Mouse (Mus musculus): ENCODE results near the gene Zmat5. TPM values are rescaled to one million over a fixed set of nuclear protein-coding genes. Genes with fewer than 3 reads are reported as not detected.
A peak's percentile ranks its signal among the peaks of the same experiment; 100 is the strongest.

The Zmat5 gene
- polyA plus RNA-seq, 1 experiment from 2014 or later: 104 TPM

GRCm38 (mm10) chr11:4752836-4753235, 48.4 kb downstream of the Zmat5 start:
- H3K27ac ChIP-seq: no peak overlapping the region
- H3K4me1 ChIP-seq (replicated peaks): peaks cover 25% of the 10 kb centered on the region
- no peak overlapping the region for H3K4me3 ChIP-seq
- peaks cover 5% of the 10 kb centered on the region for H3K9me3 ChIP-seq
- WGBS: 64% methylated on average over 10 of the region's 10 CpGs
- no peak for DNase-seq (ENCODE audit: low spot score)
- H3K36me3 ChIP-seq: no peaks in the 10 kb centered on the region
- H3K27me3 ChIP-seq (ENCODE audit: insufficient read depth, poor library complexity, severe bottlenecking): peaks cover 56% of the 10 kb centered on the region

GRCm38 (mm10) chr11:4754036-4754435, 49.6 kb downstream of the Zmat5 start:
- no peaks in the 10 kb centered on the region for H3K36me3 ChIP-seq
- no peak overlapping the region for H3K27ac ChIP-seq
- 89% methylated on average over 3 of the region's 3 CpGs for WGBS
- DNase-seq (ENCODE audit: low spot score): no peak
- peaks cover 5% of the 10 kb centered on the region for H3K9me3 ChIP-seq
- H3K4me1 ChIP-seq (replicated peaks): peaks cover 31% of the 10 kb centered on the region
- H3K27me3 ChIP-seq (ENCODE audit: insufficient read depth, poor library complexity, severe bottlenecking): peaks cover 44% of the 10 kb centered on the region
- H3K4me3 ChIP-seq: no peak overlapping the region

GRCm38 (mm10) chr11:4754867-4755266, 50.4 kb downstream of the Zmat5 start:
- no peaks in the 10 kb centered on the region for H3K36me3 ChIP-seq
- DNase-seq (ENCODE audit: low spot score): no peak
- peaks cover 5% of the 10 kb centered on the region for H3K9me3 ChIP-seq
- WGBS: 78% methylated on average over 11 of the region's 11 CpGs
- no peak overlapping the region for H3K4me3 ChIP-seq
- no peak overlapping the region for H3K27ac ChIP-seq
- peaks cover 31% of the 10 kb centered on the region for H3K4me1 ChIP-seq (replicated peaks)
- peaks cover 36% of the 10 kb centered on the region for H3K27me3 ChIP-seq (ENCODE audit: insufficient read depth, poor library complexity, severe bottlenecking)

DNA sequence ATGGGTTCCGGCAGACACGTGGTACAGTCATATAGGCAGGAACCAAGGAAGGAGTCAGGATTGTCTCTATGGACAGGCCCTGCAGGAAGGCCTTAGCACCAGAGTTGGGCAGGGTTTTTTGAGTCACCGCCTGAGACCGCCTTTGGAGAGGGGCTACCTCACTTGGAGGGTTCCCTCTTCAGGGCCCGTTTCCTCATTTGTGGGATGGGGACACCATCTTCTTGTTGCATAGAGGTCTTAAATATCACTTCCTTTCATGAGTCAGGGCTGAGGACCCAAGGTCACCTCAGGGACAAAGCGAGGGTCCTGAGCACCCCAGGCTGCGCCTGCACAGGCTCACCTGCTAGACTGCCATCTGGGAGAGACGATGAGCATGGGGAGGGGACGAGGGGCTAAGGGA, 52.0 kb downstream of the Zmat5 start:
- H3K4me3 ChIP-seq: no peak overlapping the region
- DNase-seq (ENCODE audit: low spot score): no peak
- WGBS: 85% methylated on average over 9 of the region's 9 CpGs
- peaks cover 34% of the 10 kb centered on the region for H3K4me1 ChIP-seq (replicated peaks)
- peak overlapping the region; percentile 12; the same call in 1 of the 2 replicates for H3K27ac ChIP-seq
- H3K27me3 ChIP-seq (ENCODE audit: insufficient read depth, poor library complexity, severe bottlenecking): peaks cover 38% of the 10 kb centered on the region
- peaks cover 5% of the 10 kb centered on the region for H3K9me3 ChIP-seq
- no peaks in the 10 kb centered on the region for H3K36me3 ChIP-seq

GRCm38 (mm10) chr11:4756984-4757788, 52.7 kb downstream of the Zmat5 start:
- Histone ChIP-seq H3K9me3 (peaks cover 5% of the 10 kb centered on the region), H3K27ac (peak overlapping the region; percentile 12; the same call in 1 of the 2 replicates), H3K4me1 (replicated peaks) (peaks cover 41% of the 10 kb centered on the region), H3K4me3 (no peak overlapping the region), H3K36me3 (no peaks in the 10 kb centered on the region), H3K27me3 (ENCODE audit: insufficient read depth, poor library complexity, severe bottlenecking) (peaks cover 39% of the 10 kb centered on the region)
- peak; percentile 57 for DNase-seq (ENCODE audit: low spot score)
- 57% methylated on average over 11 of the region's 11 CpGs for WGBS

DNA sequence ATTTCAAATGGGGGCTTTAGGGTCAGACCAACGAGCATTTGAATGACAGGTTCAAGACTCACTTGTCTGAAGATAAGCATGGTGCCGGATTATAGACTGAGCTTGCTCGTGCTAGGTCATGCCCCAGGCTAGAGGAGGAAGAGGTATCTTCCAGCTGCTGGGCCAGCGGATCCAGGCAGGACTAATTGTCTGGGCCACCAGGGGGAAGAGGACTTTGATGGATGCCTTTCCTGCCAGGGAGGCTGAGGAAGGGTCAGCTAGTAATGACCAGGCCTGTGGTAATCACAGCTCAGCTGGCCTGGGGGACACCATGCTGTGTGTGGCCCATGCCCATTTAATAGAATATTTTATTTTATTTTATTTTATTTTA, 53.3 kb downstream of the Zmat5 start:
- Histone ChIP-seq H3K4me3 (no peak overlapping the region), H3K27ac (no peak overlapping the region), H3K4me1 (replicated peaks) (peaks cover 47% of the 10 kb centered on the region), H3K27me3 (ENCODE audit: insufficient read depth, poor library complexity, severe bottlenecking) (peaks cover 43% of the 10 kb centered on the region), H3K9me3 (peaks cover 5% of the 10 kb centered on the region), H3K36me3 (no peaks in the 10 kb centered on the region)
- DNase-seq (ENCODE audit: low spot score): peak; percentile 55
- WGBS: 41% methylated on average over 4 of the region's 4 CpGs

DNA sequence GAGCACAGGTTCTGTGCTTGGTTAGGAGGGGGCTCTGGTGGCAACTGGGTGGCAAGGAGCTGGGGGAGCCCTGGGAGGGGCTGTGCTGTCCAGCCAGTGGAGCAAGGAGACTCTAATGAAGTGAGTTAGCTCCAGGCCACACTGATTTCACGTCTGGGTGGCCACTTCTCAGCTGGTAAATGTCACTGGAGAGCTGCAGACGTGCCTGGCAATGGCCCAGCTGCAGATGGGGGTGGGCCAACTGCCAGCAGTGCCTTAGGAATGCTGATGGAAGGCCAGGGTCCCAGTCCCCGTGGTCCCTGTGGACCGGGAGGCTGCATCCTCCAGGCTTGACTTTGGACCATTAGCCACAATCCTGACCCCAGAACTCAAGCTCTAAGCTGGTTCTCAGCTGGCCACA, 56.0 kb downstream of the Zmat5 start:
- WGBS: 28% methylated on average over 4 of the region's 4 CpGs
- H3K27ac ChIP-seq: peak overlapping the region; percentile 35; the same call in 1 of the 2 replicates

GRCm38 (mm10) chr11:4761991-4762390, 57.5 kb downstream of the Zmat5 start:
- H3K4me3 ChIP-seq: no peak overlapping the region
- H3K27me3 ChIP-seq (ENCODE audit: insufficient read depth, poor library complexity, severe bottlenecking): peaks cover 36% of the 10 kb centered on the region
- H3K27ac ChIP-seq: peak overlapping the region; percentile 74
- no peaks in the 10 kb centered on the region for H3K9me3 ChIP-seq
- no peak for DNase-seq (ENCODE audit: low spot score)
- WGBS: 9% methylated on average over 6 of the region's 6 CpGs
- peaks cover 43% of the 10 kb centered on the region for H3K4me1 ChIP-seq (replicated peaks)
- peaks cover 4% of the 10 kb centered on the region for H3K36me3 ChIP-seq

More for the DNA sequence above, 56.0 kb downstream of the Zmat5 start:
- Histone ChIP-seq H3K9me3 (no peaks in the 10 kb centered on the region), H3K4me1 (replicated peaks) (peaks cover 48% of the 10 kb centered on the region), H3K4me3 (no peak overlapping the region), H3K27me3 (ENCODE audit: insufficient read depth, poor library complexity, severe bottlenecking) (peaks cover 51% of the 10 kb centered on the region), H3K36me3 (no peaks in the 10 kb centered on the region)
- no peak for DNase-seq (ENCODE audit: low spot score)

GRCm38 (mm10) chr11:4762511-4762910, 58.0 kb downstream of the Zmat5 start:
- DNase-seq (ENCODE audit: low spot score): no peak
- WGBS: 14% methylated on average over 2 of the region's 2 CpGs
- Histone ChIP-seq H3K27me3 (ENCODE audit: insufficient read depth, poor library complexity, severe bottlenecking) (peaks cover 36% of the 10 kb centered on the region), H3K9me3 (no peaks in the 10 kb centered on the region), H3K27ac (peak overlapping the region; percentile 12; the same call in 1 of the 2 replicates), H3K36me3 (peaks cover 9% of the 10 kb centered on the region), H3K4me3 (no peak overlapping the region), H3K4me1 (replicated peaks) (peaks cover 39% of the 10 kb centered on the region)

- no peak overlapping the region for H3K4me3 ChIP-seq
- DNase-seq (ENCODE audit: low spot score): no peak
- peaks cover 36% of the 10 kb centered on the region for H3K27me3 ChIP-seq (ENCODE audit: insufficient read depth, poor library complexity, severe bottlenecking)
- no peak overlapping the region for H3K27ac ChIP-seq
- WGBS: 24% methylated on average over 5 of the region's 5 CpGs
- H3K36me3 ChIP-seq: peaks cover 19% of the 10 kb centered on the region
- peaks cover 35% of the 10 kb centered on the region for H3K4me1 ChIP-seq (replicated peaks)
- H3K9me3 ChIP-seq: no peaks in the 10 kb centered on the region
Observed at GRCm38 (mm10) chr11:4763631-4764030, 59.2 kb downstream of the Zmat5 start.

DNA sequence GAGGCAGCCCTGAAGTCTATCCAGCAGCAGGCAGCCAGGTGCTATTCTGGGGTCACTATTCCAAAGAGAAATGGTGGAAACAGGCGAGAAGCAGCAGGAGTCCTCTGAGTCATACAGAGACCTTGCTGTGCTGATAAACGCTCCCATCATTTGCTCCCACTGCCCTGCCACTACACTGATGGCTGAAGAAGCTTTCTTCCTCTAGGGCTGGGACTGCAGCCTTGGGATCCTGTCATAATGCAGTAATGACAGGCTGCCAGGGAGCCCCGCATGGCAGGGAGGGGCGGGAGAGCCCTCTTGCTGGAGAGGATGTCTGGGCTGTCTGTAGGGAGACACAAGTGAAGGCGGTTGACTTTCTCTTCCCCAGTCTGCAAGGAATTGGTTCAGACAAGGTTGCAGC, 60.0 kb downstream of the Zmat5 start:
- Histone ChIP-seq H3K9me3 (no peaks in the 10 kb centered on the region), H3K4me1 (replicated peaks) (peaks cover 32% of the 10 kb centered on the region), H3K27ac (no peak overlapping the region), H3K36me3 (peaks cover 28% of the 10 kb centered on the region), H3K27me3 (ENCODE audit: insufficient read depth, poor library complexity, severe bottlenecking) (peaks cover 36% of the 10 kb centered on the region), H3K4me3 (no peak overlapping the region)
- no peak for DNase-seq (ENCODE audit: low spot score)
- 64% methylated on average over 5 of the region's 5 CpGs for WGBS

GRCm38 (mm10) chr11:4768399-4768798, 63.9 kb downstream of the Zmat5 start:
- no peak for DNase-seq (ENCODE audit: low spot score)
- no peak overlapping the region for H3K4me3 ChIP-seq
- H3K36me3 ChIP-seq: peaks cover 50% of the 10 kb centered on the region
- H3K9me3 ChIP-seq: no peaks in the 10 kb centered on the region
- peaks cover 5% of the 10 kb centered on the region; the same call in 1 of the 2 replicates for H3K27me3 ChIP-seq (ENCODE audit: insufficient read depth, poor library complexity, severe bottlenecking)
- H3K4me1 ChIP-seq (replicated peaks): peaks cover 2% of the 10 kb centered on the region
- 88% methylated on average over 4 of the region's 4 CpGs for WGBS
- H3K27ac ChIP-seq: no peak overlapping the region

DNA sequence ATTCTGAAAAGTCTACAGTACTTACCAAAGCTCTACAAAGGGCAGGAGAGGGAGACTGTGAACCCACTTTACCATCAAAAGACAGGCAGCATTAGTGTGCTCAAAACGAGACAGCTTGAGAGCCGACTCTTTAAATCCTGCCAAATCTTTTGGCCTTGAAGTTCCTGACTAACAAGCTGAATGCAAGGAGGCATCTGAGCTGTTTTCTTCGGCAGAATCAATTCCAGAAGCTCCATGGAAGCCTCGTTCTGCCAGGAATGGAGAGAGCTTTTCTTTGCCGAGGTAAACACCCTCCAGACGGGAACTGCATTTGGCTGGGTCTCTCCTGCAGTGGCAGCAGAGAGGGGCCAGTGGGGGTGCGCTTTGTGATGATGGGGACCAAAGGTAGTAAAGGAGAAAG, 64.8 kb downstream of the Zmat5 start:
- no peak overlapping the region for H3K4me3 ChIP-seq
- H3K9me3 ChIP-seq: no peaks in the 10 kb centered on the region
- no peaks in the 10 kb centered on the region for H3K4me1 ChIP-seq (replicated peaks)
- H3K36me3 ChIP-seq: peaks cover 50% of the 10 kb centered on the region
- WGBS: 78% methylated on average over 7 of the region's 7 CpGs
- no peak for DNase-seq (ENCODE audit: low spot score)
- H3K27ac ChIP-seq: no peak overlapping the region
- H3K27me3 ChIP-seq (ENCODE audit: insufficient read depth, poor library complexity, severe bottlenecking): no peaks in the 10 kb centered on the region
